Mouse (Mus musculus) stomach, postnatal 0 days (tissue): ENCODE measurements around the gene Spire2. TPM values are rescaled to one million over a fixed set of nuclear protein-coding genes. Genes with fewer than 3 reads are reported as not detected.

Experiments
- ATAC-seq: fragments of 200-750 bp; cut with Nextera tagmentation; 2 replicates; pipeline ENCODE4 v1.8.0; 2017; ENCODE audit not compliant: low FRiP score, low TSS enrichment
- DNase-seq: peaks from one replicate; pipeline ENCODE4 v3.0.0-alpha.2; 2016; ENCODE audit warnings: low spot score
- H3K27ac ChIP-seq: fragments of 300-500 bp; sonication (generic); replicated peaks from 2 replicates; pipeline ENCODE4 v1.5.1; 2014; ENCODE audit warnings: mild to moderate bottlenecking, control low read depth
- H3K27me3 ChIP-seq: fragments of 300-500 bp; sonication (generic); 2 replicates; pipeline ENCODE4 v1.6.1; 2014; ENCODE audit warnings: low read length; ENCODE audit not compliant: control insufficient read depth, insufficient read depth
- H3K36me3 ChIP-seq: fragments of 300-500 bp; sonication (generic); 2 replicates; pipeline ENCODE4 v1.6.1; 2014; ENCODE audit warnings: low read length, mixed read lengths; ENCODE audit not compliant: control insufficient read depth, insufficient read depth
- H3K4me1 ChIP-seq: fragments of 300-500 bp; sonication (generic); replicated peaks from 2 replicates; pipeline ENCODE4 v1.6.1; 2014; ENCODE audit warnings: antibody characterized with exemption; ENCODE audit not compliant: control insufficient read depth, insufficient read depth
- H3K4me2 ChIP-seq: fragments of 300-500 bp; sonication (generic); replicated peaks from 2 replicates; pipeline ENCODE4 v1.6.1; 2014; ENCODE audit warnings: low read depth, mild to moderate bottlenecking, control low read depth, moderate library complexity
- H3K4me3 ChIP-seq: fragments of 300-500 bp; sonication (generic); 2 replicates; pipeline ENCODE4 v1.5.1; 2014; ENCODE audit warnings: low read depth, low read length, control low read depth
- H3K9ac ChIP-seq: fragments of 300-500 bp; sonication (generic); 2 replicates; pipeline ENCODE4 v1.6.1; 2014; ENCODE audit warnings: mild to moderate bottlenecking, low read length, control low read depth, mixed read lengths
- H3K9me3 ChIP-seq: fragments of 300-500 bp; sonication (generic); 2 replicates; pipeline ENCODE4 v1.6.1; 2016; ENCODE audit warnings: low read length; ENCODE audit not compliant: control insufficient read depth
- CTCF ChIP-seq: IDR thresholded peaks from 2 replicates; pipeline ENCODE4 v1.5.1; 2016; ENCODE audit warnings: antibody characterized with exemption, low read depth, mild to moderate bottlenecking, moderate library complexity
- EP300 ChIP-seq: optimal IDR thresholded peaks from 2 replicates; pipeline ENCODE3; 2016; ENCODE audit warnings: antibody characterized with exemption
- WGBS: fragments of 180-500 bp; shearing (Covaris S2); extraction: QIAGEN DNeasy Blood & Tissue Kit; methylation state at CpG from one replicate; pipeline ENCODE4 v1.1.7; 2014; 5-methylcytosine and 5-hydroxymethylcytosine counted together
- polyA plus RNA-seq: library from polyadenylated mRNA; unstranded; fragments of >200 nt; fragmentation: Nextera tagmentation; extraction: Ambion mirVana; gene quantifications from 2 replicates; pipeline ENCODE4 v1.2.1, GENCODE M21; 2015

Spire2 gene
- polyA plus RNA-seq, 1 experiment from 2014 or later = 12.4 TPM

GRCm38 (mm10) chr8:123345135-123345534, 12.6 kb downstream of the Spire2 start:
- ATAC-seq (no peak), DNase-seq (no peak)
- Histone ChIP-seq H3K4me2 (no peak overlapping the region), H3K9ac (no peak overlapping the region), H3K27ac (no peak overlapping the region), H3K4me3 (no peak overlapping the region), H3K27me3 (no peaks in the 10 kb centered on the region), H3K9me3 (no peaks in the 10 kb centered on the region), H3K36me3 (no peaks in the 10 kb centered on the region), H3K4me1 (no peaks in the 10 kb centered on the region)
- TF ChIP-seq EP300 (no peak), CTCF (no peak)
- 64% methylated on average over 8 of the region's 8 CpGs for WGBS

GRCm38 (mm10) chr8:123345856-123346255, 13.3 kb downstream of the Spire2 start:
- no peaks in the 10 kb centered on the region for H3K36me3 ChIP-seq
- H3K27ac ChIP-seq = no peak overlapping the region
- H3K9ac ChIP-seq = no peak overlapping the region
- H3K27me3 ChIP-seq = no peaks in the 10 kb centered on the region
- DNase-seq (no peak), ATAC-seq (no peak)
- no peaks in the 10 kb centered on the region for H3K4me1 ChIP-seq
- H3K9me3 ChIP-seq = no peaks in the 10 kb centered on the region
- H3K4me3 ChIP-seq = no peak overlapping the region
- no peak overlapping the region for H3K4me2 ChIP-seq
- 62% methylated on average over 6 of the region's 6 CpGs for WGBS
- TF ChIP-seq EP300 = no peak
- TF ChIP-seq CTCF = no peak

- Histone ChIP-seq H3K9me3 (no peaks in the 10 kb centered on the region), H3K27ac (no peak overlapping the region), H3K27me3 (no peaks in the 10 kb centered on the region), H3K4me3 (no peak overlapping the region), H3K4me1 (no peaks in the 10 kb centered on the region), H3K36me3 (no peaks in the 10 kb centered on the region), H3K9ac (no peak overlapping the region), H3K4me2 (no peak overlapping the region)
- TF ChIP-seq EP300 (no peak), CTCF (no peak)
- 62% methylated on average over 2 of the region's 2 CpGs for WGBS
- no peak for DNase-seq
- no peak for ATAC-seq
Measured at GRCm38 (mm10) chr8:123347293-123347692, 14.8 kb downstream of the Spire2 start.

GRCm38 (mm10) chr8:123348237-123348843, 15.8 kb downstream of the Spire2 start:
- TF ChIP-seq CTCF = no peak
- TF ChIP-seq EP300 = no peak
- ATAC-seq (peak; percentile 16; the same call in 1 of the 2 replicates), DNase-seq (peak; percentile 59)
- Histone ChIP-seq H3K9ac (no peak overlapping the region), H3K4me1 (no peaks in the 10 kb centered on the region), H3K27me3 (no peaks in the 10 kb centered on the region), H3K27ac (peak overlapping the region; percentile 61; the same call in 1 of the 2 replicates), H3K9me3 (no peaks in the 10 kb centered on the region), H3K4me3 (no peak overlapping the region), H3K36me3 (no peaks in the 10 kb centered on the region), H3K4me2 (no peak overlapping the region)
- WGBS = 33% methylated on average over 9 of the region's 9 CpGs

GRCm38 (mm10) chr8:123349073-123349472, 16.6 kb downstream of the Spire2 start:
- Histone ChIP-seq H3K4me3 (no peak overlapping the region), H3K27ac (no peak overlapping the region; the same call in 1 of the 2 replicates), H3K4me1 (no peaks in the 10 kb centered on the region), H3K27me3 (no peaks in the 10 kb centered on the region), H3K4me2 (no peak overlapping the region), H3K36me3 (no peaks in the 10 kb centered on the region), H3K9ac (no peak overlapping the region), H3K9me3 (no peaks in the 10 kb centered on the region)
- DNase-seq (no peak), ATAC-seq (no peak)
- TF ChIP-seq EP300 (no peak), CTCF (no peak)
- WGBS = 89% methylated on average over 4 of the region's 4 CpGs

GRCm38 (mm10) chr8:123352118-123352517, 19.6 kb downstream of the Spire2 start:
- H3K36me3 ChIP-seq = no peaks in the 10 kb centered on the region
- no peak overlapping the region for H3K27ac ChIP-seq
- no peak for ATAC-seq
- H3K4me2 ChIP-seq = no peak overlapping the region
- WGBS = 70% methylated on average over 12 of the region's 12 CpGs
- H3K4me3 ChIP-seq = no peak overlapping the region
- DNase-seq = no peak
- TF ChIP-seq EP300 (no peak), CTCF (no peak)
- H3K9ac ChIP-seq = no peak overlapping the region
- no peaks in the 10 kb centered on the region for H3K9me3 ChIP-seq
- no peaks in the 10 kb centered on the region for H3K4me1 ChIP-seq
- H3K27me3 ChIP-seq = no peaks in the 10 kb centered on the region
